Mouse (Mus musculus): ENCODE measurements at regions not wholly inside any gene's neighbourhood (a gene's known extent, or its start where the extent isn't known, plus 50 kb on each side); places are given as distances from the start of the nearest gene placed in this dataset.

GRCm38 (mm10) chr9:61173548-61173947 is 198.6 kb upstream of the Tle3 start:
- Histone ChIP-seq H3K36me3 (ENCODE audit: control insufficient read depth, insufficient read depth, low read length) (no peaks in the 10 kb centered on the region), H3K9me3 (ENCODE audit: control insufficient read depth, low read length) (no peaks in the 10 kb centered on the region), H3K27ac (ENCODE audit: low read depth, low read length) (no peak overlapping the region), H3K27me3 (ENCODE audit: control insufficient read depth, insufficient read depth, low read length) (peaks cover 5% of the 10 kb centered on the region), H3K4me2 (replicated peaks; ENCODE audit: low read depth, low read length) (no peak overlapping the region), H3K4me3 (ENCODE audit: low read length) (no peak overlapping the region), H3K4me1 (ENCODE audit: control insufficient read depth, insufficient read depth, low read length) (0 out of 2 replicates have a peak, but pooled peaks cover 3% of the 10 kb centered on the region), H3K9ac (ENCODE audit: low read depth, low read length) (no peak overlapping the region)
- no peak for ATAC-seq (ENCODE audit: low FRiP score, low TSS enrichment)

- Histone ChIP-seq H3K27ac (ENCODE audit: low read depth, low read length) (no peak overlapping the region), H3K27me3 (ENCODE audit: control insufficient read depth, insufficient read depth, low read length) (peaks cover 5% of the 10 kb centered on the region), H3K9me3 (ENCODE audit: control insufficient read depth, low read length) (no peaks in the 10 kb centered on the region), H3K4me2 (replicated peaks; ENCODE audit: low read depth, low read length) (no peak overlapping the region), H3K36me3 (ENCODE audit: control insufficient read depth, insufficient read depth, low read length) (no peaks in the 10 kb centered on the region), H3K4me3 (ENCODE audit: low read length) (no peak overlapping the region), H3K9ac (ENCODE audit: low read depth, low read length) (no peak overlapping the region), H3K4me1 (ENCODE audit: control insufficient read depth, insufficient read depth, low read length) (no peaks in the 10 kb centered on the region)
- no peak for ATAC-seq (ENCODE audit: low FRiP score, low TSS enrichment)
- 86% methylated on average over 2 of the region's 2 CpGs for WGBS
Measured at GRCm38 (mm10) chr9:61175381-61175780, 196.8 kb upstream of the Tle3 start.

DNA sequence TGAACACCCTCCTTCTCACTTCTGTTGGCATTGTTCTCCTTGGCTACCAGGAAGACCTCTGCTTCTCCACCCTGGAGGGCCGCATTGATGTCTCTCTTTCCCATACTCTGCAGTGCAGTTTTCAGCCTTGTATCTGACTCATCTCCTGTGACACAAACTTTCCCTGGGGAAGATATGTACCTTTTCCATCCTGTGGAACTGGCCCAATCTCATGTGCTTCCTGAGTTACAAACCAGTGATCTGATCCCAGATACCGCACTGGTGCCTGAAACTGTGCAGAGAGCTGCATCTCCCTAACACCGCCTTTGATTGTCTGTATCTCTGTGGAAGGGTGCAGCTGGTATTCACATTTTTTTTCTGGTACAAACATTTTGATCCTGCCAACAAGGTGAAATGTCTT is 195.3 kb upstream of the Tle3 start:
- 83% methylated on average over 3 of the region's 3 CpGs for WGBS
- no peak overlapping the region for H3K9ac ChIP-seq (ENCODE audit: low read depth, low read length)

DNA sequence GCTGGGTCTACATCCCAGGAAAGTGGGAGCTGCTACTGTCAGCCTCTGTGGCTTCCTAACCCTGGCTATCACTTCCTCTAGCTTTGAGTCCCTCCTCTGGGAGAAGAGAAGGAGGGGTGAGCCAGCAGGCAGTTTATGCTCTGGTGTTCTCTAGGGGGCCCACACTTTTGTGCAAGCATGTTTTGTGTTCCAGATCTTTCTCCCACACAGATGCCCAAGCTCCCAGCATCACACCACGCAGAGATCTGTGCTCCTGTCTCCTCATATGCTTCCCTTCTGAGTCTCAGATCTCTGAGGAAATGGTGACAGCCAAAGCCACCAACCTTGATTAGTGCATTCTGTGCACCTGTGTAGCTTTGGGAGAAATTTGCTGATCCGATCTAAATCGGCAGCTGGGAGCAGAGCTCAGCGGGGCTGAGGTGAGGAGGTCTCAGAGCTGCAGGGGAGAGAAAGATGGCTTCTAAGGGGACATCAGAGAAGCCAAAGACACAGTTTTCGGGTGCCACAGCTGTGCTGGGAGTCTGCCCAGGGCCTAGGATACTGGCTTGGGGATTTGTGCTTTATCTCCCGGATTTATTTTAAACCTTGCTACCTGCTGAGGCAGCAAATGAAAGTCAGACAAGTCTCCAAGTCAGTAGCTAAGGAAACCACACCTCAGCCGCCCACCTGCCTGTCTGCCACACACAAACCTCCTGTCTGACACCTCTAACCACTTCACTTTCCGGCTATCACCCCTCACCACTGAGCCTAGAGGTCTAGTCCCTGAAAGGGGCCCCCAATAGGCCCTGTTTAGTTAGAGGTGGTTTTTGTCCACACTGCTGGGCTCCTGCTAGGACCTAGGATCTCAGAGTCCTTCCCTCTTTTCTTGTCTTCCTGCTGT is 185.4 kb upstream of the Tle3 start:
- no peak for ATAC-seq (ENCODE audit: low FRiP score, low TSS enrichment)
- Histone ChIP-seq H3K9ac (ENCODE audit: low read depth, low read length) (no peak overlapping the region), H3K27me3 (ENCODE audit: control insufficient read depth, insufficient read depth, low read length) (no peaks in the 10 kb centered on the region), H3K4me2 (replicated peaks; ENCODE audit: low read depth, low read length) (no peak overlapping the region), H3K27ac (ENCODE audit: low read depth, low read length) (no peak overlapping the region), H3K4me3 (ENCODE audit: low read length) (no peak overlapping the region), H3K4me1 (ENCODE audit: control insufficient read depth, insufficient read depth, low read length) (no peaks in the 10 kb centered on the region), H3K9me3 (ENCODE audit: control insufficient read depth, low read length) (0 out of 2 replicates have a peak, but pooled peaks cover 4% of the 10 kb centered on the region), H3K36me3 (ENCODE audit: control insufficient read depth, insufficient read depth, low read length) (no peaks in the 10 kb centered on the region)
- WGBS = 69% methylated on average over 8 of the region's 8 CpGs

More for the DNA sequence above, 195.3 kb upstream of the Tle3 start:
- ATAC-seq (ENCODE audit: low FRiP score, low TSS enrichment) = no peak
- H3K4me1 ChIP-seq (ENCODE audit: control insufficient read depth, insufficient read depth, low read length) = no peaks in the 10 kb centered on the region
- H3K27me3 ChIP-seq (ENCODE audit: control insufficient read depth, insufficient read depth, low read length) = peaks cover 5% of the 10 kb centered on the region; the same call in 1 of the 2 replicates
- no peaks in the 10 kb centered on the region for H3K36me3 ChIP-seq (ENCODE audit: control insufficient read depth, insufficient read depth, low read length)
- H3K9me3 ChIP-seq (ENCODE audit: control insufficient read depth, low read length) = no peaks in the 10 kb centered on the region
- no peak overlapping the region for H3K27ac ChIP-seq (ENCODE audit: low read depth, low read length)
- no peak overlapping the region for H3K4me3 ChIP-seq (ENCODE audit: low read length)
- no peak overlapping the region for H3K4me2 ChIP-seq (replicated peaks; ENCODE audit: low read depth, low read length)

GRCm38 (mm10) chr9:61187713-61188399 is 184.3 kb upstream of the Tle3 start:
- H3K36me3 ChIP-seq (ENCODE audit: control insufficient read depth, insufficient read depth, low read length) = no peaks in the 10 kb centered on the region
- H3K4me2 ChIP-seq (replicated peaks; ENCODE audit: low read depth, low read length) = no peak overlapping the region
- H3K27ac ChIP-seq (ENCODE audit: low read depth, low read length) = no peak overlapping the region
- 74% methylated on average over 3 of the region's 3 CpGs for WGBS
- no peak overlapping the region for H3K9ac ChIP-seq (ENCODE audit: low read depth, low read length)
- no peaks in the 10 kb centered on the region for H3K4me1 ChIP-seq (ENCODE audit: control insufficient read depth, insufficient read depth, low read length)
- H3K27me3 ChIP-seq (ENCODE audit: control insufficient read depth, insufficient read depth, low read length) = no peaks in the 10 kb centered on the region
- no peak overlapping the region for H3K4me3 ChIP-seq (ENCODE audit: low read length)
- ATAC-seq (ENCODE audit: low FRiP score, low TSS enrichment) = no peak
- H3K9me3 ChIP-seq (ENCODE audit: control insufficient read depth, low read length) = 0 out of 2 replicates have a peak, but pooled peaks cover 4% of the 10 kb centered on the region

DNA sequence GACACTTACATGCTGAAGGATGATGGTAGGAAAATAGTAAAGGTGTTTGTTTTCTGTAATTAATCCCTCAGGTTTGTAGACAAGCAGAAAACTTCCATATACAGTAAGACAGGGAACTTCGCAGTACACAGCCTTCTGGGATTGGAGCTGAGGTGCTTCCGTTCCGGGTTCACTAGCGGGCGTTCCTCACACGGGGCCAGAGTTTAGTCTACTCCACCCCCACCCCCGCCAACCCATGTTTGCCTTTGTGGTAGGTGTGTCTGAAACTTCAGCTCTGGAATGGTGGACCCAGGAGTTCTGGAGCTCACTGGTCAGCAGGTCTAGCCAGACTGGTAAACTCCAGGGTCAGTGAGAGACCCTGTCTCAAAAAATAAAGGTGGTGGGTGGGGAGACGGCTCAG is 182.9 kb upstream of the Tle3 start:
- Histone ChIP-seq H3K27ac (ENCODE audit: low read depth, low read length) (no peak overlapping the region), H3K4me1 (ENCODE audit: control insufficient read depth, insufficient read depth, low read length) (no peaks in the 10 kb centered on the region), H3K4me2 (replicated peaks; ENCODE audit: low read depth, low read length) (no peak overlapping the region), H3K9me3 (ENCODE audit: control insufficient read depth, low read length) (0 out of 2 replicates have a peak, but pooled peaks cover 4% of the 10 kb centered on the region), H3K36me3 (ENCODE audit: control insufficient read depth, insufficient read depth, low read length) (no peaks in the 10 kb centered on the region), H3K27me3 (ENCODE audit: control insufficient read depth, insufficient read depth, low read length) (no peaks in the 10 kb centered on the region), H3K4me3 (ENCODE audit: low read length) (no peak overlapping the region), H3K9ac (ENCODE audit: low read depth, low read length) (no peak overlapping the region)
- WGBS = 88% methylated on average over 8 of the region's 8 CpGs
- ATAC-seq (ENCODE audit: low FRiP score, low TSS enrichment) = no peak

DNA sequence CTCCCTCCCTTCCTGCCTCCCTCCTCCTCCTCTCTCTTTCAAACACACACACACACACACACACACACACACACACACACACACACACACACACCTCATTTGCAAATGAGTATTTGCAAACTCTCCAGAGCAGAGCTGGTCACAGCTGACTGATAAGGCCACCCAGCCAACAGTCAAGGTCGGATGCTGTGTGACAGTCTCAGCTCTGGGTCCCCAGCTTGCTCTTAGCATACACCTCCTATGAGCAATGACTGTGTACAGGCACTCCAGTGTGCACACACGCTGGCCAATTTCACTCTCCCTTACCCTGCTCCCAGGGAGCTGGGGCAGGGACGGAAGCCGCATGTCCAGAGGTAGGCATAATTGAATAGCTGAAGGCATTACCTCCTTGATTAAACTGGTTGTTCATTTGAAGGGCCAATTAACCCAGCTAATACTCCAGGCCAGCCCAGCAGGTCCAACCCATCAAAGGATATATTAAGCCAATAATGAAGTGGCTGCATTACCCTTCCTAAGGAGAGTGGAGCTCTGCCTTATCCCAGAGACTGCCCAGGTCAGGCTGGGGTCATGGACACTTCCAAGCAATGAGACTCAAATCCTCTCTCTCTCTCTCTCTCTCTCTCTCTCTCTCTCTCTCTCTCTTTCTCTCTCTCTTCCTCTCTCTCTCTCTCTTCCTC is 173.0 kb upstream of the Tle3 start:
- Histone ChIP-seq H3K27ac (ENCODE audit: low read depth, low read length) (peak overlapping the region; percentile 70; the same call in 1 of the 2 replicates), H3K4me1 (ENCODE audit: control insufficient read depth, insufficient read depth, low read length) (peaks cover 19% of the 10 kb centered on the region), H3K4me3 (ENCODE audit: low read length) (no peak overlapping the region), H3K9ac (ENCODE audit: low read depth, low read length) (no peak overlapping the region), H3K9me3 (ENCODE audit: control insufficient read depth, low read length) (no peaks in the 10 kb centered on the region), H3K27me3 (ENCODE audit: control insufficient read depth, insufficient read depth, low read length) (no peaks in the 10 kb centered on the region), H3K4me2 (replicated peaks; ENCODE audit: low read depth, low read length) (no peak overlapping the region), H3K36me3 (ENCODE audit: control insufficient read depth, insufficient read depth, low read length) (no peaks in the 10 kb centered on the region)
- 43% methylated on average over 4 of the region's 4 CpGs for WGBS
- ATAC-seq (ENCODE audit: low FRiP score, low TSS enrichment) = no peak

GRCm38 (mm10) chr9:61199891-61200290 is 172.3 kb upstream of the Tle3 start:
- ATAC-seq (ENCODE audit: low FRiP score, low TSS enrichment) = no peak
- WGBS = 16% methylated on average over 8 of the region's 8 CpGs
- H3K9ac ChIP-seq (ENCODE audit: low read depth, low read length) = no peak overlapping the region
- H3K4me1 ChIP-seq (ENCODE audit: control insufficient read depth, insufficient read depth, low read length) = peaks cover 19% of the 10 kb centered on the region
- no peak overlapping the region for H3K4me2 ChIP-seq (replicated peaks; ENCODE audit: low read depth, low read length)
- no peaks in the 10 kb centered on the region for H3K9me3 ChIP-seq (ENCODE audit: control insufficient read depth, low read length)
- peak overlapping the region; percentile 70; the same call in 1 of the 2 replicates for H3K27ac ChIP-seq (ENCODE audit: low read depth, low read length)
- H3K36me3 ChIP-seq (ENCODE audit: control insufficient read depth, insufficient read depth, low read length) = no peaks in the 10 kb centered on the region
- no peaks in the 10 kb centered on the region for H3K27me3 ChIP-seq (ENCODE audit: control insufficient read depth, insufficient read depth, low read length)
- no peak overlapping the region for H3K4me3 ChIP-seq (ENCODE audit: low read length)

Measured in kidney, embryonic 14.5 days (tissue).